Mouse (Mus musculus) ovary, postnatal 10 days (tissue): ENCODE measurements around the gene Ppfibp1.

Experiments used
- DNase-seq: peaks from one replicate; pipeline ENCODE4 v3.0.0; 2022; ENCODE audit warnings: low spot score

Ppfibp1 gene

GRCm38 (mm10) chr6:146995878-146996277, 107.6 kb downstream of the Ppfibp1 start:
- no peak for DNase-seq

GRCm38 (mm10) chr6:146997006-146997405, 108.7 kb downstream of the Ppfibp1 start:
- DNase-seq: no peak

GRCm38 (mm10) chr6:146998710-146999109, 110.4 kb downstream of the Ppfibp1 start:
- no peak for DNase-seq

- DNase-seq: no peak
Measured at GRCm38 (mm10) chr6:146999302-146999701, 111.0 kb downstream of the Ppfibp1 start.

- no peak for DNase-seq
Measured at GRCm38 (mm10) chr6:146999755-147000154, 111.5 kb downstream of the Ppfibp1 start.

GRCm38 (mm10) chr6:147008148-147008547, 119.9 kb downstream of the Ppfibp1 start:
- DNase-seq: no peak

GRCm38 (mm10) chr6:147010358-147010757, 122.1 kb downstream of the Ppfibp1 start:
- no peak for DNase-seq

GRCm38 (mm10) chr6:147010811-147011520, 122.7 kb downstream of the Ppfibp1 start:
- no peak for DNase-seq

- no peak for DNase-seq
Measured at GRCm38 (mm10) chr6:147011555-147011954, 123.3 kb downstream of the Ppfibp1 start.

- no peak for DNase-seq
Measured at GRCm38 (mm10) chr6:147011977-147012376, 123.7 kb downstream of the Ppfibp1 start.

GRCm38 (mm10) chr6:147013546-147013945, 125.3 kb downstream of the Ppfibp1 start:
- no peak for DNase-seq

GRCm38 (mm10) chr6:147017906-147018305, 129.6 kb downstream of the Ppfibp1 start:
- no peak for DNase-seq

GRCm38 (mm10) chr6:147018364-147018763, 130.1 kb downstream of the Ppfibp1 start:
- DNase-seq: no peak

GRCm38 (mm10) chr6:147021181-147021580, 132.9 kb downstream of the Ppfibp1 start:
- DNase-seq: no peak

GRCm38 (mm10) chr6:147022375-147023132, 134.3 kb downstream of the Ppfibp1 start:
- DNase-seq: no peak

- no peak for DNase-seq
Measured at GRCm38 (mm10) chr6:147023133-147023395, 134.8 kb downstream of the Ppfibp1 start.

GRCm38 (mm10) chr6:147023568-147023967, 135.3 kb downstream of the Ppfibp1 start:
- DNase-seq: no peak

- DNase-seq: no peak
Measured at GRCm38 (mm10) chr6:147024761-147025160, 136.5 kb downstream of the Ppfibp1 start.

- DNase-seq: no peak
Measured at GRCm38 (mm10) chr6:147028396-147028795, 140.1 kb downstream of the Ppfibp1 start.

- DNase-seq: no peak
Measured at GRCm38 (mm10) chr6:147029591-147029990, 141.3 kb downstream of the Ppfibp1 start.

GRCm38 (mm10) chr6:147030096-147030885, 142.0 kb downstream of the Ppfibp1 start:
- no peak for DNase-seq

GRCm38 (mm10) chr6:147032303-147032925, 144.1 kb downstream of the Ppfibp1 start, which contains the start of gene Rep15:
Rep15 (plus strand) TSS chr6:147032584.
- DNase-seq: no peak
